Mouse (Mus musculus) embryo, embryonic 11.5 days (tissue): Measurements from ENCODE around the gene Hnrnpu.

Experiments
- DNase-seq: peaks from one replicate; pipeline ENCODE4 v3.0.0-alpha.2; 2012; ENCODE audit warnings: low read depth, low spot score

Gene Hnrnpu

DNA sequence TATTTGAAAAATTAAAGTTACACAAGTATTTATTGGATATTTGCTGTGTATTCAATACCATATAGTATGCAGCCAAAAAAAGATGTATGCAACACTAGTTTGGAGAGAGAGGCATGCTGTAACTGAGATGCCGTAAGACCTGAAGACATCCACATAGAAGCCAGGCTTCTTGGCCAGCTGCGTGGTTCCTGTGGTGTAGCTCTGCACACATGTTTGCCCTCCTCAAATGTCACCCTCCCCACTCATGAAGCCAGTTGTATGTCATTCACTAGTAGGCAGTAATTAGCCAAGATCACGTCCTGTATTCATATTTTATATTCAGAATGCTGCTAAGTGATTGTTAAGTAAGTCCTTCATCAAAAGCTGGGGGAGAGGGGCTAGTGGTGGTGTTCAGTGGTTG lies 3.8 kb upstream of the Hnrnpu start:
- no peak for DNase-seq

DNA sequence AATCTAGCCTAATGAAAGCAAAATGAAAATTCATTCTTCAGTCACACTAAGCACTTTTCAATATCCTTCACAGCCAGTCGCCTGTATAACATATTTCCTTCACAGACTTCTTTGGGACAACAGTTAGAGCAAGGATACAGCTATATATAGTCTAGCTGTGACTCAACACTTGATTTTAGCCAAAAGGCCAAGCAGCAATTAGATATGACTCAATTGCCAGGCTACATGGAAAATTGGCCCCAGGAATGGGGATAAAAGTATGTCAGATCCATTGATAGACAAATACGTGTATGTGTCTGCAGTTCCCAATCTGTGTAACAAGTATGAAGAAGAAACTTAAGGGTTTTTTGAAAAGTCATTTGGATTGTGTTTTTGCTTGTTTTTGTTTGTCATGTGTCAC lies 2.6 kb upstream of the Hnrnpu start:
- no peak for DNase-seq

DNA sequence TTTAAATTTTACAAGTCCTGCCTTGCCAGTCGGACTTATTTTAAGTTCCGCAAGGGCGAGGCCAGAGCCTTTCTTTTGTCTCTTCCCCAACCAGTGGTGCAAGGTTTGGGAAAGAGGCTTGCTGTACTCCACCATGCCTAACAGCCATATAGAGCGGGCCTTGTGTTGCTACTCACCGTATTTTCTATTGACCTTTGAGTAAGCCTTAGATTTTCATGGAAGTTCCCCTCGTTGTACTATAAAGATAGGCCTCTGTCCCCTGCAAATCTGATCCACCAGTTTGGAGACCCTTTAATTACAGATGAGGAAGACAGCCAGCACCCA lies 683 bp upstream of the Hnrnpu start:
- no peak for DNase-seq

DNA sequence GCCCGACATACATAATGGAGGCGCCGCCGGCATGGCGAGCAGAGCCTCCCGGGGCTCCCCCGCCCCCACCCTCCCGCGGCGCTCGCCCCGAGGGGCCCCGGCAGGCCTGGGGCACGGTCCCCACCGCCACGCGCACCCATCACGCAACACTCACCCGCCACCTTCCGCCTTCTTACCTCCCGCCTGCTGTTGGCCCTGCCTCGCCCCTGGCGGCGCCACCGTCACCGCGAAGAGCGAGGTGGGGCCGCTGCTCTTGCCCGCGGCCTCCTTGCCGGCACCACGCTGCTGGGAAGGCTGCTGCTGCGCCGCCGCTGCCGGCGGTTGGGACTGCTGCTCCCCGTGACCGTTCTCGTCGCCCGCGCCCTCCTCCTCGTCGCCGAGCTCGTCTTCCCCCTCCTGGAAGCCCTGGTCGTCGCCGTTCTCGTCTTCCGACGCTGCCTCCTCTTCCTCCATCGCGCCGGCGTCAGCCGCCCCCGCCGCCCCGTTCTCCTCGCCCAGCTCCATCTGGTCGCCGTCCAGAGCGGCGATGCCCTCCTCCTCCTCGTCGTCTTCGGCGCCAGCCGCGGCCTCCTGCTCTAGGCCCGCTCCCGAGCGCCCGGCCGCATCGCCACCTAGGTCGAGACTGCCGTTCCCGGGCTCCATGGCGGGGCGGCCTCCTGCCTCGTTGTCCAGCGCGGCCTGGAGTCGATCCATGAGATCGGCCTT lies 668 bp downstream of the Hnrnpu start:
- DNase-seq = no peak

DNA sequence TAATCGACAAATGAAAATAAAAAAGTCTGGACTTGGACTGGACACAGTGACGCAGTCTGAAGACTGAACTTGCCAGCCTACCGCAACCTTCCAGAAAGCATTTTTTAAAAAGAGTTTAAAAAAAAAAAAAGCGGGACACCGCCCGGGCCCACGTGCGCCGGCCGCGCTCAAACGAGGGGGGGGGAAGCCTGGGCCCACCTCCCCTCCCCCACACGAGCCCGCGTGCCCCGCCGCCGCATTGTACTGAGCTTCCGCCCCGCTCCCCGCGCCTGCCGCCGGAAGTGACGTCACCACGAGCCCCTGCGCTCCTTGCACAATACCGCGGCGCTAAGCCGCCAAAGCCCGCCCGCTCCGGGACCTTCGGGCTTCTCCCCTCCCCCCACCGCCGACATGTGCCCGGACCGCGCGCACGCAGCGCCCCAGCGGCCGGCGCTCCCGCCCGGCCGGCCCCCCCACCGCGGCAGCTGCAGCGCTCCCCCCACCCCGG lies 1.3 kb downstream of the Hnrnpu start:
- DNase-seq = peak; percentile 91

DNA sequence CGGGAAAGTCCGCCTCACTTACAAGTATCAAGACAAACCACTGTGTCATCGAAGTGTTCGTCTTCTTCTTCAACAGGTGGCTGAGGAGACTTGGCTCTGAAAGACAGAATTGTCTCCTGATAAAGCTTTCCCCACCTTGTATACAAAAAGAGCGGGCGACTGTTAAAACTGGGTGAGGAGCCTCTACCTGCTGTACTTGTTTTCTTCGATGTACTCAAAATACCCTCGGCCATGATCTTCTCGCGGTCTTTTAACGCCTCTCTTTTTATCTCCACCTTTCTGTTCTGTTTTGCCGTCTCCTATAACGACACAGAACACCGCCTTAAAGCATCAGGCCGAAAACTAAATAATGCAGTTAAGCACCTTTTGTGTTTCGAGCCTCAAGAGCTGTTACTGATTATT lies 1.7 kb downstream of the Hnrnpu start:
- DNase-seq = no peak

DNA sequence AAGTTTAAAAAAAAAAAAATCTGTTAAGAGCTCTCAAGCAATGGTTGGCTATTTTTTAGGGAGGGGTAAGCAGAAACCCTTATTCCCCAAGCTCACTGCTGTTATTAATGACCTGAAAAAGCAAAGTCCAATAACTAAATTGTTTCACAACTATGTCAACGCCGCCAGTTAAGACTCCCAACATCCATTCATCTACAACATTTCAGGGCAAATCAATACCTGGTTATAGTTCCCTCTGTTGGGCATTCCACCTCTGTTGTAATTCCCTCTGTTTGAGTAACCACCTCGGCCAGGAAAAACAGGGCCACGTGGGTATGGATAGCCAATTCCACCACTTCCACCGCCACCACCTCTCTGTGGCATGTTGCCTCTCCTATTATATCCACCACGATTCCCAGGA lies 7.7 kb downstream of the Hnrnpu start:
- DNase-seq = no peak

DNA sequence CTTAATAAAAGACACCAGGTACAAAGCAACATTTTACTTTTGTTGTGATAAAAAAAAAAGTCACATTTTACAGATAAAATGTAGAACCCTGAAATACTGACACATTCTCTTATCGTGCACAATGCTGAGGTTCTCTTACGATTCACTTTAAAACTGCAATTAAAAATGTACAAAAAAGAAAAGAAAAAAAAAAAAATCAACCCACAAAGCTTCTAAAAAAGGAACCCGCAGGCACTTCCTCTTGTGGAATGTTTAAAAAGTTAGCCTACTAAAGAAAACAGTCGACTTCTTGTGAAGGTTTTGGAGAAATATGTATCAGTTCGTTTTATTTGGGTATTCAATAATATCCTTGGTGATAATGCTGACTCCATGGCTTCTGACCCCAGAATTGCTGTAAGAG lies 8.6 kb downstream of the Hnrnpu start:
- no peak for DNase-seq

DNA sequence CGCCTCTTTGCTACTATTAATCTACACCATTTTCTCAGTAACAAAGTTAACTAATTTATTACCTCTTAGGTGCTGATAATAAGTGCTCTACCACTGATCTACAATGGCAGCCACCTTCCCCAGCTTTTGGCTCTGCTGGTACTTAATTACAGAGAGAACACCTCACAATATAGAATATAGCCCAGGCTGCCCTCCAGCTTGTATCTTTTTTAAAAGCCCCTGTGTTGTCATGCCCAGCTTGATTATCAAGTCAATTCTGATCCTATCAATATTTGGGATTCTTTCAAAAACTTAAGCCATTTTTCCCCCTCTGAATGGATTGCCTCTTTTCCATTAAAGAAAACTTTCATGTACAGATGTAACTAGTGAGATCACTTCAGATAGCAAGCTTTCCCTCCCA lies 10.6 kb downstream of the Hnrnpu start:
- no peak for DNase-seq

DNA sequence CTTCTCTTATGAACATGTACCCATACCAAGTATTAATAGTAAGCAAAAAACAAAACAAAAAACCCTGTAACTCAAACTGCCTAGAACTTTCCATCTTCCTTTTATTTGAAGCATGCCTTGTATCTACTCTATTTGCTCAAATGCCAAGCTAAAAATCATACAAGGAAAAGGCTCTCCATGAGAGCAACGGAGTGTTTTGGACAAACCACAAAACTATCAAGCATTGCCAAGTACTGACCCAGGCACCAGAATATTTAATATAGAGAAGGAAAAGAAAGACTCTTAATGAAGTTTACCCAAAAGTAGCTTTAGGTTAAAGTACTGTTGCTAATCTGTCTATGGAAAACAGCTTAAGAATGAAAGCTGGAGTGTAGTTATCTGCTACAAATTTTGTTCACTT lies 11.2 kb downstream of the Hnrnpu start:
- no peak for DNase-seq

DNA sequence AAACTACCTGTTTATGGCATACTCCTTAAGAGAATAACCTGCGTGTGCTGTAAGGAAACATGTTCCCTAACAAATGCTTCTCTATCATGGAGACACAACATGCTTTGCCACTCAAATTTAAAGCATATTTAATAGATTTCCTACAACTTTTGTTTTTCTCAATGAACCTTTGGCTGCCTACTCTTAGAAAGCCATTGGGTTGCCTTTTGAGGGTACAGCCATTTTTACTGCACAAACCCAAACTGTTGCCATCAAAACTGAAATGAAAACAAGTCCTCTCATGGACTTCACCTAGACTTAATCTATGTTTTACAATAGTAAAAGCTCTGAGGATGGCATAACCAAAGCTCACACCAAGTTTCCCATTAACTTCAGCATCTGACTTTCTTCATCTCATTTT lies 13.0 kb downstream of the Hnrnpu start:
- no peak for DNase-seq

DNA sequence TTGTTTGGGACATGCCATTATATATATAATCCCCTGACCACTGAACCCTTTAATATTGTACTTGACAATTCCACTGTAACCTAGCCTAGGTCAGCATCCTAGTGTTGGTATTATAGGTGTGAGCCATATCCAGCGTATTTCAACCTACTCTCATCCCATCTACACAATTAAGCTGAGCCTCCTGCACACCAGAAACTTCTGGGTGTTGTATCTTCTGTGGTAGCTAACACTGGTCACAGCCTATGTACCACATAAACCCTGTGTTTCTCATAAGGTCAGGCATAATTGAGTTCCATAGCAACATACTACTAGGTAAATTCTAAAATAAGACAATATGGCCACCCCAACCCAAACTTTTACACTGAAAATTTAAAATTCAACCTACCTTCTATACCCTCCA lies 14.4 kb downstream of the Hnrnpu start:
- DNase-seq = no peak

DNA sequence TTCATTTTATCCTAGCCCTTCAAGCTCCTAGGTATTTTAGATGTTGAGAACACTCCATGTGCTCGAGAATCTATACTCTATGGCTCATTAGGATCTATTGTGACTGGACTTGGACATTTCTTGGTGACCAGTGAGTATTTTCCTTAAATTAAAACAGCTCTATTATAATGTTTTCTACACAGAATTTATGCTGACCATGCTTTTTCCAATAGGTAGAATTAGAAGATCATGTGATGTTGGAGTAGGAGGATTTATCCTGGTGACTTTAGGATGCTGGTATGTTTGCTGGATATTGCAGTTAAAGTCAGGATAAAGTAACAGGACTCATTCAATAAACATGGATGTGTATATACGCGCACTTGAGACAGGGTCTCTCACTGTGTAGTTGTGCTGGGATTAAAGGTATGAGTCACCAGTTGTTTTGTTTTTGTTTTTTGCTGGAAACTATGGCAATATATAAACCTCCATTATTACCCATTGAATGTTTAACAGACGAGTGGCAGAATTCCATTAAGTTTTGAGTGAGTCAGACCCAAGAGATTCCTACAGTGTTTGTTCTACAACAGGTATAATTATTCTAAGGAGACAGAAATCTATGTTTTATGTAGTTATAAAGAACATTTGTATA lies 15.8 kb downstream of the Hnrnpu start:
- DNase-seq = no peak

DNA sequence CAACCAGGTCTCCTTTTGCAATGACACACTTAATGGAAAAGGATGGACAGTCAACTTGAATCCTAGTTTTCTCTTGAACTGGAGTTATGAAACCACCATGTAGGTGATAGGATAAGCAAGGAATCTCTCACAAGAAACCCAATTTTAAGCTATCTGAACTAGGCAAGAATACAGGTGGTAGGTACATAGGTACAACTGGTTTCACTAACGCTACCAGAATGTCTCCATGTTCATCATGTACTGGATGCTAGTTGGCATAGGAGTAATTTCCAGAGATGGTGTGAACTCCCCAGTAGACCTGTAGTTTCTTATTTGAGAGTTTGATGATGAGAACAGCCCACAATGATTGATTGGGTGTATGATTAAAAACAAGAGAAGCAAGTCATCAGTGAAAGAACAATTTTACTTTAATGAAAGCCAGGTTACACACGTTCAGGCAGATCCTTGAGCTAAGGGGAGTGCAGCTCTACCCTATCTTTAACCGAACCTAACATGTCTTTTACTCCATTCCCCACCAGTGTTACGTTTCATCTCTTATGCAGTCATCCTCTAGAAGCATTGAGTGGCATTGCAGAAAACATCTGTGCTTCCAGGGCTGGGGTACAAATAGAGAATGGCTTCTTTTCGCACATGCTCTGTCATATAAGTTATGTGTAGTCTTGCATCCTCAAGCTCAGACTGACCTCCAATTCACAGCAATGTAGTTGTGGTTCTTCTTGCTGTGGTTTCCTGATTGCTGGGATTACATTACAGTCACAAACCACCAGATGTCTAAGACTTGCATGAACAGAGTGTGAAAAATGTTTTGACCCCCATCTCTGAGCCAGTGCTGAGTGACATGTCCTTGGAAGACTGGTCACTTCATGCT lies 16.6 kb downstream of the Hnrnpu start:
- no peak for DNase-seq

DNA sequence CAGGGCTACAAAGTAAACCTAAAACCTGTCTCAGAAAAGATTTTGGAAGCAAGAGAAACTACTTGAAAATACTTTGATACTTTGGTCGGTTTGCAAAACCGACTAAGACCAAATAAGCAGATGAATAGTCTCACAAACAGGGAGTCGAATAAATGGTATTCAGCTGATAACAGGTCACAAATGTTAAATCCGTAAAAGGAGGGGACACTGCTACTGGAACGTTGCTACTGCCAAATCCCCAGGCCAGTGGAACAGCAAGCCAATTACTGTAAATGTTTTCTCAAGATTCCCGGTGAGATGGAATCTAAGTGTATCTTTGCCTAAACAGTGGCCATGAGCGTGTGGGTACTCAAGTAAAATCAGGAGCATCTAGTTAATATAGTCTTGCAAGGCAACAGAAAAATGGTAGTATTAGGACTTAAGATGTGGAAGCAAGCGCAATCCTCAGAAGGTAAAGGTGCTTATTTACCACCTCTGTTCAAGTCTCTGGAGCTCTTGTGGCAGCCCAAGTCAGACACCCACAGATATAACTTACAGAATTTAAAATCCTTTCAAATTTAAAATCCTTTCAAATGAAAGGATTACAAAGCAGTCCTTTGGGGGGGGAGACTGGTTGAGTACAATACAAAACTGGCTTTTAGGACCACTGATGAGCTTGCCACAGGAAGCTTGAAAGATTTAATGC lies 17.4 kb downstream of the Hnrnpu start:
- DNase-seq = no peak

DNA sequence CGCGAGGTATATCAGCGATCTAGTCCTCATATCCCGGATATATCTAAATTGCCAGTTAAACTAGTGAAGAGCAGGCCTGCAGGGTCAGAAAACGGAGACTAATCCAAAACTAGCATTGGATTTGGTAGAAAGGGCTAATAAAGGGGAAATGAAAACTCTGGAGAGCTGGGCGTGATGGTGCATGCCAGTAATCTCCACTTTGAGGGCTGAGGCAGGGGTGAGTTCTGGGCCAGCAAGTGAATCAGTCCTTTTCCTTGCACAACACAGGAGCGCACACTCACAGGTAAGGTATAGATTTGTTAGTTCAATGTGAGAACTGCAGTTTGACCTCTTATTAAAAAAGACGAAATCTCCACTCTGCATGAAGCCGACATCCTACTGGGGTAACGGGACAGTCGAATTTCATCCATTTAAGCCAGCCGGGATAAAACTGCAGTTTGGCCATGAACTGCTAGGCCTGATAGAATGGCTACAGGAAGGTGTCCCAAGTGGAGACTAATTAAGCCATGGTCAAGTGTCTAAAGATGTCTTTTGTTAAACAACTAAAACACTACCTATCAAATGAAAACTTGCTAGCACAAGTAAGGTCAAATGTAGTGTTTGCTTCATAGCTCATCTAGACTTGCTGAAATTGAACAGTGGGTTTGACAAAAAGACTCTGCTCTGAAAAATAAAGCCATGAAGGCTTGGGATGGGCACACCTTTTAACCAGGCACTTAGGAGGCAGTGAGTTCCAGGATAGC lies 18.1 kb downstream of the Hnrnpu start:
- no peak for DNase-seq

DNA sequence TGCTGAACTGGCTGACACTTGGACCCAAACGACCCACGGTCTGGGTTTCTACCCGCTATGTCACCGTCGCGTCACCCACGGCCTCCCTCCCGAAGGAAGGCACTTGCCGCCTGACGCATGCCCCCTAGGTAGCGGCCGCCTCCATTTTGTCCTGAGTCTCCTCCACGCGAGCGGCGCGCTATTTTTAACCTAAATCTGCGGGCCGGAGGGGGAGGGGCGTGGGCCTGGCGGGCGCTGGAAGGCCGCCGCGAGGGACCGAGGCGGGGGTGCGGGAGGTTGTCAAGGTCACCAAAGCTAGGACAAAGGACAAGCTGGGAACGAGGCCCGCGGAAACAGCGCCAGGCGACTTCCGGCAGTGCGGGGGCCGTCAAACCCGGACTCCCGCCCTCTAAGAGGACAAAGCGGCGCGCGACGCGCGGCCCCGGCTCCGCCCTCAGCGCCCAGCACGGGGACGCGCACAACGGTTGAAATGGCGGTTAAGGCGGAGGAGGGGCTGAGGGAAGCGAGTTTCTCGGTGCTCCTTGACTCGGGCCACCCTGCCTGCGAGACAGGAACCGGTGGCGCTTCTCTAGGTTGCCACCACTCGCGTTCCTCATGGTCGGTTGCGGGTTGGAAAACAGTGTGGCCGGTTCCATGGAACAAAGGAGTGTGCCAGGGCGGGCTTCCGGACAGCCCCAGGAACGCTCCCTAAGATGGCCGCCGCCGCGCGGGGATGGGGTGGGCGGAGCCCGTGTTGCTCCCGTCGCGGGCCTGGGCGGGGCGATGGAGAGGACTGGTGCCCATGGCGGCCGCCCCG lies 19.0 kb downstream of the Hnrnpu start, which contains the start of gene Cox20:
TSS of gene Cox20 (plus strand) at position 742 of the 796 bp plus-strand sequence.
- peak; percentile 95 for DNase-seq

DNA sequence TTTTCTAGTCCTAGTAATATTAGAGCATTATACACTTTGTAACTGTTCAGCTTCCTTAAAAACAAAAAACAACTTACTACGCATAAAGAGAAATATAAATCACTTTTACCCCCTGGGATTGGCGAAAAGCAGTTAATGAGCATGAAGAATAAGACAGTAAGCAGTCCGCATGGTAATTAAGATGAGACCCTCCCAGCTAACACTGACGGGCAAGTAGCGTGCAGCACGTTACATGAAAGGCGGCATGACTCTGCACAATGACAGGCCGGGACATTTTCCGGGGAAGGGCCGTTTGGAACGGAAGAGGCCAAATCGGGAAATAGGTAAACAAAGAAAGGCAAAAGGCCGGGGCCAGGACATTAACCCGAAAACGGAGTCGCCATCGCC lies 19.6 kb downstream of the Hnrnpu start:
- peak; percentile 81 for DNase-seq

DNA sequence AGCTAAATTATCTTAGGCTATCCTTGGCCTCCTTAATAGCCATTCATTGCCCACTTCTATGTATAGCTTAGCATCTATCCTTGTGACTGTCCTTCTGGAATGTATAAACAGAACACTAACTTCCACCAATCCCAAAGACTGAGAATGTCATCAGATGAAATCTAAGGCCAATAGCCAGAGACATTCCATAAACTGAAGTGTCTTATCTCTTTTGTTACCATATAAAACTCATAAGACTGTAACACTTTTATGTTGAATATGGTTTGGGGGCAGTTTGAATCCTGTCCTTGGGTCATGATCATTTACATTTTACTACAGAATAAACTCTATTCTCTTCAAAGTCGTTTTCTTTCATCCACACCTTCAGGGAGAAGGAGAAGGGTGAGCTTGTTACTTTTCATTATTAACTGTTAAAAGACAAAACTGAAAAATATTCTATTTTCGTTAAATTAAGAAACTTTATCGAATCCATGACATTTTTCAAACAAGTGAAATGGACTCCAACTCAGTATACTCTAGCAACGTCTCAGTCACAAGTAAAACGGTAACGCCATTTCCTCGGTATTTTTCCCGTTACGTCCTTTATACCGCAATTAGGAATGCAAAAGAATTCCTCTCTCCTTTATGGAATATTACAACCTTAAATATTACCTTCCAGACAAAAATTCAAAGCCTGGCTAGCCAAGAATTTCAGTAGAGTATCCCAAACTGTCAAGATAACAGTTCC lies 20.2 kb downstream of the Hnrnpu start:
- DNase-seq = no peak

DNA sequence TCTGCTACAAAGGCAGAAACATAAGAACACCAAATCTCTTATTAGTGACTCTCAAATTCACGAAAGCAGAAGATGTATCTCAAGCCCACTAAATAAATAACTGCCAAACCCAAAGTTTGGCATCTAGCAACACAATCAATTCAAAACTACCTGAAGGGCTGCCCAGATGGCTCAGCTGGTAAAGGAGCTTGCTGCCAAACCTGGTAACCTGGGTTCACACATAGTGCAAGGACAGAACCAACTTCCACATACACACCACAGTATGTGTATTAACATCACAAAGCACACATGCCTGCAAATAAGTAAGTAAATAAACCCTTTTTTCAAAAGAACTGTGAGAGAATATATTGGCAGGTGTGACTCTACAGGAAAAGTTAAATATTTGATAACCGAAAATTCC lies 23.4 kb downstream of the Hnrnpu start:
- no peak for DNase-seq
